Mouse (Mus musculus) megakaryocyte, embryonic 14.5 days (primary cell): ENCODE results near the gene Ap5m1.

Experiments used
- FLI1 ChIP-seq: IDR thresholded peaks from 2 replicates; pipeline ENCODE4 v1.6.1; 2012; ENCODE audit warnings: low read length, inconsistent platforms, mixed read lengths
- GATA1 ChIP-seq: IDR thresholded peaks from 3 replicates; pipeline ENCODE4 v1.6.1; 2012; ENCODE audit warnings: mixed read lengths, low read length, inconsistent platforms, borderline replicate concordance

DNA sequence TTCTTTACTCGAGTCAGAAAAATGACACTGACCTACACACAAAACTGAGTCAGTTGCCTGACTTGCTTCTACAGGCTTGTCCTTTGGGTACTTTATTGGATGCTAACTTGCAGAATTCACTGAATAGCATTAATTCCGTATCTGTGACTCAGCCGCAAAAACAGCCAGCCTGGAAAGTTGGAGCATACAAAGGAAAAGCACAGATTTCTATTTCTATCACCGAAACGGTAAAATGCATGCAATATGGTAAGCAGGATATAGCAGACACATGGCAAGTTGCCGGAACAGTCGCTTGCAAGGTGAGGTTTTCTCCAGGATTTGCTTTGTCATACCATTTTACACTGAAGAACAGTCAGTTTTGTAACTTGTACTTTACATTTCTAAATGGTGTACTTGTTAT lies 8.0 kb downstream of the Ap5m1 start:
- TF ChIP-seq GATA1 = no peak
- TF ChIP-seq FLI1 = no peak
